Mouse (Mus musculus) liver, embryonic 11.5 days (tissue): ENCODE results near the gene Apon. TPM values are rescaled to one million over a fixed set of nuclear protein-coding genes. Genes with fewer than 3 reads are reported as not detected.

Experiments used
- ATAC-seq: fragments of 200-750 bp; cut with Nextera tagmentation; replicated peaks from 2 replicates; pipeline ENCODE4 v1.8.0; 2017; ENCODE audit warnings: moderate number of reproducible peaks, mild to moderate bottlenecking, moderate TSS enrichment, moderate library complexity; ENCODE audit not compliant: low FRiP score
- DNase-seq: peaks from one replicate; pipeline ENCODE4 v3.0.0-alpha.2; 2017; ENCODE audit warnings: low spot score
- H3K27ac ChIP-seq: fragments of 300-500 bp; sonication (generic); 2 replicates; pipeline ENCODE4 v1.5.1; 2014; ENCODE audit warnings: mild to moderate bottlenecking, low read depth, low read length, control low read depth
- H3K27me3 ChIP-seq: fragments of 300-500 bp; sonication (generic); replicated peaks from 2 replicates; pipeline ENCODE4 v1.6.1; 2014; ENCODE audit warnings: low read length, mixed read lengths; ENCODE audit not compliant: control insufficient read depth, insufficient read depth
- H3K36me3 ChIP-seq: fragments of 300-500 bp; sonication (generic); 2 replicates; pipeline ENCODE4 v1.6.1; 2014; ENCODE audit warnings: mild to moderate bottlenecking, low read length, moderate library complexity, mixed read lengths; ENCODE audit not compliant: control insufficient read depth, insufficient read depth
- H3K4me1 ChIP-seq: fragments of 300-500 bp; sonication (generic); replicated peaks from 2 replicates; pipeline ENCODE4 v1.6.1; 2014; ENCODE audit warnings: low read length, mixed read lengths; ENCODE audit not compliant: control insufficient read depth, insufficient read depth
- H3K4me2 ChIP-seq: fragments of 300-500 bp; sonication (generic); 2 replicates; pipeline ENCODE4 v1.6.1; 2014; ENCODE audit warnings: mild to moderate bottlenecking, control low read depth, moderate library complexity
- H3K4me3 ChIP-seq: fragments of 300-500 bp; sonication (generic); 2 replicates; pipeline ENCODE4 v1.5.1; 2014; ENCODE audit warnings: low read depth, low read length, control low read depth
- H3K9ac ChIP-seq: fragments of 300-500 bp; sonication (generic); 2 replicates; pipeline ENCODE4 v1.6.1; 2014; ENCODE audit warnings: low read depth, low read length, control low read depth
- H3K9me3 ChIP-seq: fragments of 300-500 bp; sonication (generic); 2 replicates; pipeline ENCODE4 v1.6.1; 2016; ENCODE audit warnings: low read length, inconsistent platforms, mixed read lengths; ENCODE audit not compliant: control insufficient read depth
- WGBS: fragments of 180-500 bp; shearing (Covaris S2); extraction: QIAGEN DNeasy Blood & Tissue Kit; methylation state at CpG from one replicate; pipeline ENCODE4 v1.1.7; 2014; 5-methylcytosine and 5-hydroxymethylcytosine counted together
- polyA plus RNA-seq: library from polyadenylated mRNA; unstranded; fragments of >200 nt; fragmentation: Nextera tagmentation; extraction: Ambion mirVana; gene quantifications from 2 replicates; pipeline ENCODE4 v1.2.1, GENCODE M21; 2014

Apon gene
- polyA plus RNA-seq, 1 experiment from 2014 or later = 0.92 TPM

DNA sequence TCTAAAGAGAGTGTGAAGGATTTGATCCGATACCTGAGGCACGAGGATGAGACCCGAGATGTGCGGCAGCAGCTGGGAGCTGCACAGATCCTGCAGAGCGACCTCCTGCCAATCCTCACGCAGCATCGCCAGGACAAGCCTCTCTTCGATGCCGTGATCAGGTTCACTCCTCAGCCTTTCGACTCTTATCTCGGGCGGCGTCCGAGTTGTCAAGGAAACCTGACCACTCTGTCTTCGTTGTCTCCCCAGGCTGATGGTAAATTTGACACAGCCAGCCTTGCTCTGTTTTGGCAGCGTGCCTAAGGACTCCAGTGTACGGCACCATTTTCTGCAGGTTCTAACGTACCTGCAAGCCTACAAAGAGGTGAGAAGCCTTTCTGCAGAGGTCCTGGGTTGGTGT lies 13.8 kb upstream of the Apon start:
- H3K36me3 ChIP-seq = peaks cover 26% of the 10 kb centered on the region
- no peak overlapping the region for H3K4me2 ChIP-seq
- ATAC-seq = no peak

DNA sequence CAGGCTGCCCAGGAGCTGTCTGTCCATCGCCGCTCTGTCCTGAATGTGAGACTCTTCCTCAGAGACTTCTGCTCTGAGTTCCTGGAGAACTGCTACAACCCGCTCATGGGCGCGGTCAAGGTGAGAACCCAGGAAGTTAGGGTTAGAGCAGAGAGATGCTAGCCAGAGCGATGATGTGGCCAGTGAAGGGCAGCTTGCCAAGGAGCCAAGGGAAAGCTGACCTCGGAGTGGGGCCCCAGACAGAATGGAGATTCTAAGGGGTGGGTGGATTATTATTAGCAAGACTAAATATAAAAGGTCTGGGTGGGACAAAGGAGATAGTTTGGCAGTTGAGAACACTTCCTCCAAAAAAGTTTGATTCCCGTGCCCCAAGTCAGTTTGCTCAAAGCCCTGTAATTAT lies 10.6 kb upstream of the Apon start:
- Histone ChIP-seq H3K36me3 (peaks cover 43% of the 10 kb centered on the region), H3K9ac (no peak overlapping the region), H3K4me1 (peaks cover 9% of the 10 kb centered on the region), H3K9me3 (no peaks in the 10 kb centered on the region), H3K27ac (no peak overlapping the region), H3K27me3 (no peaks in the 10 kb centered on the region), H3K4me2 (no peak overlapping the region), H3K4me3 (no peak overlapping the region)
- no peak for ATAC-seq
- 95% methylated on average over 8 of the region's 8 CpGs for WGBS
- DNase-seq = no peak

More for the DNA sequence above, 13.8 kb upstream of the Apon start:
- Histone ChIP-seq H3K27ac (no peak overlapping the region), H3K4me3 (no peak overlapping the region), H3K4me1 (peaks cover 15% of the 10 kb centered on the region), H3K27me3 (no peaks in the 10 kb centered on the region), H3K9me3 (no peaks in the 10 kb centered on the region), H3K9ac (no peak overlapping the region)
- 61% methylated on average over 18 of the region's 18 CpGs for WGBS
- no peak for DNase-seq

DNA sequence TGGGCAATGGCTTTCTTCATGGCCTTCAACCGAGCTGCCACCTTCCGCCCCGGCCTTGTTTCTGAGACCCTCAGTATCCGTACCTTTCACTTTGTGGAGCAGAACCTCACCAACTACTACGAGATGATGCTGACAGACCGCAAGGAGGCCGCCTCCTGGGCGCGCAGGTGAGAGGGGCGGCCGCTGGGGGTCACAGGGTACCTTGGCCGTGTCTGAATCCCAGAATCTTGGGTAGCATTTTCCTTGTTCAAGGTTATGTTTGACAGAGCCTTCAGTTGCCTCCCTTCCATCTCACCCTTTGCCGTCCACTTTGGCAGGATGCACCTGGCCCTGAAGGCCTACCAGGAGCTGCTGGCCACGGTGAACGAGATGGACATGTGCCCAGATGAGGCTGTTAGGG lies 9.8 kb upstream of the Apon start:
- no peaks in the 10 kb centered on the region for H3K27me3 ChIP-seq
- ATAC-seq = no peak
- H3K9me3 ChIP-seq = no peaks in the 10 kb centered on the region
- no peak overlapping the region for H3K27ac ChIP-seq
- peaks cover 47% of the 10 kb centered on the region for H3K36me3 ChIP-seq
- no peak overlapping the region for H3K4me3 ChIP-seq
- 94% methylated on average over 15 of the region's 15 CpGs for WGBS
- no peak overlapping the region for H3K9ac ChIP-seq
- peaks cover 9% of the 10 kb centered on the region for H3K4me1 ChIP-seq
- no peak for DNase-seq
- no peak overlapping the region for H3K4me2 ChIP-seq

DNA sequence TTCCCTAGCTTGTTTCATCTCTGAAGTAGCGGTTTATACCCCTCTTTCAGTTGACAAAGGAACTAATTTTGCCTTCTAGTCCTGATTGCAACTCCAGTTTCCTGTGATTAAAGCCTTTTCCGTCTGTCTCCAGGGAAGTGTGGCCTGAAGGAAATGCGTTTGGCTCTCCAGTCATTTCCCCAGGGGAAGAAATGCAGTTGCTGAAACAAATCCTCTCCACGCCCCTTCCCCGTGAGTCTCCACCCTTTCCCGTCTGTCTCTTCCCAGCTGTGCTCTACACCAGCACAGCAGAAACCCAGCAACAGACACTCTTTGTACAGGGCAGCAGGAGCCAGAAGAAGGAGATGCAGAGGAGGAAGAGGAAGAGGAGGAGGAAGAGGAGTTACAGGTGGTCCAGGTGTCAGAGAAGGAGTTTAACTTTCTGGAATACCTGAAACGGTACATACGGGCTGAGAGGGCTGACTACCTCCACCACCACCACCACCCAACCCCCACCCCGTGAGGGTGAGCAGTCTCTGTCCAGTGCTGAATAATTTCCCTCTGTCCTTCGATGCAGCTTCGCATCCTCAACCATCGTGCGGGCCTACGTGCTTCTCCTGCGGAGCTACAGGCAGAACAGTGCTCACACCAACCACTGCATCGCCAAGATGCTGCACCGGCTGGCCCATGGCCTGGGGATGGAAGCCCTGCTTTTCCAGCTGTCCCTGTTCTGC lies 6.7 kb upstream of the Apon start:
- ATAC-seq (no peak), DNase-seq (no peak)
- Histone ChIP-seq H3K27ac (no peak overlapping the region), H3K4me3 (no peak overlapping the region), H3K9ac (no peak overlapping the region), H3K4me1 (no peaks in the 10 kb centered on the region), H3K4me2 (no peak overlapping the region), H3K9me3 (no peaks in the 10 kb centered on the region), H3K36me3 (peaks cover 54% of the 10 kb centered on the region), H3K27me3 (no peaks in the 10 kb centered on the region)
- 84% methylated on average over 17 of the region's 17 CpGs for WGBS

GRCm38 (mm10) chr10:128250565-128250964 lies 3.3 kb upstream of the Apon start:
- no peak overlapping the region for H3K9ac ChIP-seq
- H3K27me3 ChIP-seq = no peaks in the 10 kb centered on the region
- no peak overlapping the region for H3K4me2 ChIP-seq
- peaks cover 49% of the 10 kb centered on the region for H3K36me3 ChIP-seq
- H3K9me3 ChIP-seq = no peaks in the 10 kb centered on the region
- 89% methylated on average over 13 of the region's 13 CpGs for WGBS
- no peak overlapping the region for H3K4me3 ChIP-seq
- ATAC-seq = no peak
- no peaks in the 10 kb centered on the region for H3K4me1 ChIP-seq
- no peak for DNase-seq
- H3K27ac ChIP-seq = no peak overlapping the region

DNA sequence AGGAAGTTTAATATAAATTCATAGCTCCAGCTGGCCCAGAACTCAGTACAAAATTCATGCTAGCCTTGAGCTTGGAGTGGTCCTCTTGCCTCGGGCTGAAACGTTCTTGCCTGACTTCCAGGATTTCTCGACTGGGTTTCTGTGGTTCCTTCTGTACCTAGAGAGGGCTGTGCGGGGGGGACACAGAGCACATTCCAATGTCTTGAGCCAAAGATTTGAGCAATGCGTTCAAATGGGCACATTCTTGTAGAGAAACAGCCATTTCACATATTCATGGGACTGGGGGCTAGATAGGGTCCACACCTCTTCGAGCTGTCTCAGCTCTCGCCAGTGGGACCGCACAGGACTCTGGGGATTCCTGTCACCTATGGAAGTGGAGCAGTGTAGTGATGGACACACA lies 2.0 kb downstream of the Apon start:
- DNase-seq = no peak
- H3K27me3 ChIP-seq = no peaks in the 10 kb centered on the region
- 90% methylated on average over 8 of the region's 8 CpGs for WGBS
- no peaks in the 10 kb centered on the region; the same call in 1 of the 2 replicates for H3K4me1 ChIP-seq
- ATAC-seq = no peak
- H3K9ac ChIP-seq = no peak overlapping the region
- no peaks in the 10 kb centered on the region for H3K9me3 ChIP-seq
- H3K36me3 ChIP-seq = peaks cover 12% of the 10 kb centered on the region
- no peak overlapping the region for H3K4me2 ChIP-seq
- H3K4me3 ChIP-seq = no peak overlapping the region
- H3K27ac ChIP-seq = no peak overlapping the region

DNA sequence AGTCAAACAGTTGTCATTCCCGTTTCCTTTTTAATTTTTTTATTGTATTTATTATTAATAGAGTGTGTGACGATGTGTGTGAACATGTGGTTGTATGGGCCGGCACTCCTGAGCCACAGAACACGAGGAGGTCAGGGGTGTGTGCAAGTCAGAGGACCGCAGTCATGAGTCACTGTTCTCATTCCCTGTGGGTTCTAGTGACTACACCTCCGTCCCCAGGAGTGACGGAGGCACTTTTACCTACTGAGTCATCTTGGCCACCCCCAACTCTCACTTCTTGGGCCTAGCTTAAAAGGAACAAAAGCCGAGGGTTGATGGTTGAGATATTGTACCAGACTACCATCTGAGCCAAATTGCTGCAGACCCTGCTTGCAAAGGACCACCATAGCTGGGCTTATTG lies 2.4 kb downstream of the Apon start:
- ATAC-seq (no peak), DNase-seq (no peak)
- Histone ChIP-seq H3K9ac (no peak overlapping the region), H3K4me1 (no peaks in the 10 kb centered on the region; the same call in 1 of the 2 replicates), H3K4me3 (no peak overlapping the region), H3K36me3 (peaks cover 12% of the 10 kb centered on the region), H3K9me3 (no peaks in the 10 kb centered on the region), H3K27ac (no peak overlapping the region), H3K4me2 (no peak overlapping the region), H3K27me3 (no peaks in the 10 kb centered on the region)
- WGBS = 82% methylated on average over 8 of the region's 8 CpGs

DNA sequence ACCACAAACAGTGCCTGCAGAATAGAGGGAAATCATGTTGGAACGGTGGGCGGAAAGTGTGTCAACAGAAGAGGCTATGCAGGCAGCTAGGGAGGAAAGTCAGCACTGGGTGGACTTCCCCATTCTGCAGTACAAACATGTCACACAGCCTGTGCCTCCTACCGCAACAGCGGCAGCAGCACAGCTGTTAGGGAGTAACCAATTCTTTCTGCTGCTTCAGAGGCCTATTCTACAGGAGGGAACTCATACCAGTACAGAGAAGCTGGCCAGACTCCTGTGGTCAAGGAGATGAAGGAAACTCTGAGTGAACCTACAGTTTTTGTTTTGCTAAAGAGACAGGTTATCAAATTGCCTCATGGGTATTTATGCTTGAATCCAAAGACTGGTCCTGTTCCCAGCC lies 5.1 kb downstream of the Apon start:
- Histone ChIP-seq H3K9me3 (no peaks in the 10 kb centered on the region), H3K36me3 (no peaks in the 10 kb centered on the region), H3K4me3 (no peak overlapping the region), H3K27me3 (no peaks in the 10 kb centered on the region), H3K9ac (no peak overlapping the region), H3K4me2 (no peak overlapping the region), H3K27ac (no peak overlapping the region), H3K4me1 (no peaks in the 10 kb centered on the region; the same call in 1 of the 2 replicates)
- no peak; the same call in 1 of the 2 replicates for ATAC-seq
- 38% methylated on average over 4 of the region's 4 CpGs for WGBS
- DNase-seq = no peak

- H3K4me2 ChIP-seq = no peak overlapping the region
- no peaks in the 10 kb centered on the region for H3K27me3 ChIP-seq
- no peak overlapping the region for H3K27ac ChIP-seq
- H3K4me1 ChIP-seq = no peaks in the 10 kb centered on the region; the same call in 1 of the 2 replicates
- H3K9ac ChIP-seq = no peak overlapping the region
- no peak overlapping the region for H3K4me3 ChIP-seq
- ATAC-seq (no peak), DNase-seq (no peak)
- 92% methylated on average over 5 of the region's 5 CpGs for WGBS
- H3K36me3 ChIP-seq = no peaks in the 10 kb centered on the region
- no peaks in the 10 kb centered on the region for H3K9me3 ChIP-seq
Observed at GRCm38 (mm10) chr10:128259946-128260345, 6.0 kb downstream of the Apon start.
